Mouse (Mus musculus) C2C12 (cell line): ENCODE results near the gene Ralb.

Source experiments
- CTCF ChIP-seq: IDR thresholded peaks from one replicate; pipeline ENCODE4 v1.5.1; 2011; ENCODE audit not compliant: control insufficient read depth, insufficient read depth, insufficient read length
- USF1 ChIP-seq: IDR thresholded peaks from one replicate; pipeline ENCODE4 v1.6.1; 2011; ENCODE audit warnings: low read depth, mild to moderate bottlenecking, control low read depth, moderate library complexity

DNA sequence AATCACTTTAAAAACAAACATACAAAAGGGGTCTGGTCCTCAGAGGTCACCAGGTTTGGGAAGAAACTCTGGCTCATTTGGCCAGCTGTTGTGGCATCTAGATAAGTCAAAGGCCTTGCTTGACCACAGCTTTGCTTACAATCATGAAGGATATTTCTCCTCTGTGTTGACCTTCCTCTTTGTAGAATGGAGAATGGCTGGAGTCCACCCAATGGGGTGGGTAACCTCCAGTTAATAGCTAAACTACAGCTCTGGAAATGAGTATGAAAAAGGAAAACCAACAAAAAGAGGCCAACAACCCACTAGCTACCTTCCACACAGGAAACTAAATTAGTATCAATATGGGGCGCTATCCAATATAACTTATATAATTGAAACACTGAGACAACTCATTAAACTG, 47.1 kb upstream of the Ralb start:
- TF ChIP-seq CTCF (no peak), USF1 (no peak)
